Mouse (Mus musculus) limb, embryonic 10.5 days (tissue): ENCODE data around the gene Galnt6. TPM values are rescaled to one million over a fixed set of nuclear protein-coding genes. Genes with fewer than 3 reads are reported as not detected.

ENCODE experiments used
- DNase-seq: peaks from one replicate; pipeline ENCODE4 v3.0.0-alpha.2; 2017; ENCODE audit warnings: low spot score
- H3K27ac ChIP-seq: fragments of 300-500 bp; sonication (generic); 2 replicates; pipeline ENCODE4 v1.5.1; 2016; ENCODE audit warnings: mild to moderate bottlenecking
- H3K27me3 ChIP-seq: fragments of 300-500 bp; sonication (generic); 2 replicates; pipeline ENCODE4 v1.6.1; 2016; ENCODE audit warnings: low read depth, mild to moderate bottlenecking; ENCODE audit not compliant: poor library complexity, severe bottlenecking
- H3K36me3 ChIP-seq: fragments of 300-500 bp; sonication (generic); 2 replicates; pipeline ENCODE4 v1.6.1; 2016; ENCODE audit warnings: mild to moderate bottlenecking, moderate library complexity
- H3K4me1 ChIP-seq: fragments of 300-500 bp; sonication (generic); 2 replicates; pipeline ENCODE4 v1.6.1; 2016
- H3K4me3 ChIP-seq: fragments of 300-500 bp; sonication (generic); 2 replicates; pipeline ENCODE4 v1.5.1; 2016; ENCODE audit warnings: mild to moderate bottlenecking, moderate library complexity
- H3K9me3 ChIP-seq: fragments of 300-500 bp; sonication (generic); replicated peaks from 2 replicates; pipeline ENCODE4 v1.6.1; 2016; ENCODE audit warnings: mild to moderate bottlenecking
- WGBS: fragments of 180-500 bp; shearing (Covaris S2); methylation state at CpG from one replicate; pipeline ENCODE4 v1.1.7; 2016; 5-methylcytosine and 5-hydroxymethylcytosine counted together
- polyA plus RNA-seq: library from polyadenylated mRNA; unstranded; fragments of >200 nt; fragmentation: Nextera tagmentation; extraction: Ambion mirVana; gene quantifications from 2 replicates; pipeline ENCODE4 v1.2.1, GENCODE M21; 2016

The Galnt6 gene
- polyA plus RNA-seq, 1 experiment from 2014 or later: 0.11 TPM

GRCm38 (mm10) chr15:100673585-100674391 lies 55.4 kb downstream of the Galnt6 start:
- H3K4me3 ChIP-seq: no peak overlapping the region
- 52% methylated on average over 12 of the region's 12 CpGs for WGBS
- H3K27me3 ChIP-seq: no peaks in the 10 kb centered on the region
- H3K36me3 ChIP-seq: no peaks in the 10 kb centered on the region
- H3K9me3 ChIP-seq: no peaks in the 10 kb centered on the region
- 0 out of 2 replicates have a peak, but pooled peaks cover 3% of the 10 kb centered on the region for H3K4me1 ChIP-seq
- DNase-seq: no peak
- H3K27ac ChIP-seq: no peak overlapping the region

GRCm38 (mm10) chr15:100670833-100671232 lies 58.3 kb downstream of the Galnt6 start:
- Histone ChIP-seq H3K27me3 (peaks cover 10% of the 10 kb centered on the region; the same call in 1 of the 2 replicates), H3K27ac (no peak overlapping the region), H3K4me3 (no peak overlapping the region), H3K36me3 (no peaks in the 10 kb centered on the region), H3K4me1 (peaks cover 14% of the 10 kb centered on the region), H3K9me3 (no peaks in the 10 kb centered on the region)
- 78% methylated on average over 5 of the region's 5 CpGs for WGBS
- no peak for DNase-seq

- no peak overlapping the region for H3K27ac ChIP-seq
- 90% methylated on average over 8 of the region's 8 CpGs for WGBS
- no peaks in the 10 kb centered on the region for H3K9me3 ChIP-seq
- H3K4me1 ChIP-seq: peaks cover 14% of the 10 kb centered on the region
- no peaks in the 10 kb centered on the region for H3K36me3 ChIP-seq
- DNase-seq: no peak
- H3K27me3 ChIP-seq: peaks cover 16% of the 10 kb centered on the region; the same call in 1 of the 2 replicates
- no peak overlapping the region for H3K4me3 ChIP-seq
These were observed 59.2 kb downstream of the Galnt6 start for GRCm38 (mm10) chr15:100670004-100670403.

GRCm38 (mm10) chr15:100669337-100669736 lies 59.8 kb downstream of the Galnt6 start, which contains the start of gene Bin2:
TSS of gene Bin2 (minus strand) at chr15:100669553.
- H3K36me3 ChIP-seq: no peaks in the 10 kb centered on the region
- H3K27ac ChIP-seq: no peak within 1 kb of the TSS
- no peaks in the 10 kb centered on the region for H3K9me3 ChIP-seq
- no peak within 1 kb of the TSS for H3K4me3 ChIP-seq
- no peak for DNase-seq
- H3K27me3 ChIP-seq: peaks cover 19% of the 10 kb centered on the region; the same call in 1 of the 2 replicates
- 88% methylated on average over 20 of the region's 20 CpGs for WGBS
- H3K4me1 ChIP-seq: peaks cover 13% of the 10 kb centered on the region

- no peak overlapping the region for H3K4me3 ChIP-seq
- H3K27me3 ChIP-seq: peaks cover 19% of the 10 kb centered on the region; the same call in 1 of the 2 replicates
- 83% methylated on average over 5 of the region's 5 CpGs for WGBS
- H3K36me3 ChIP-seq: no peaks in the 10 kb centered on the region
- H3K27ac ChIP-seq: no peak overlapping the region
- DNase-seq: no peak
- H3K9me3 ChIP-seq: no peaks in the 10 kb centered on the region
- H3K4me1 ChIP-seq: peaks cover 13% of the 10 kb centered on the region
These were observed 61.2 kb downstream of the Galnt6 start for GRCm38 (mm10) chr15:100667871-100668545.

GRCm38 (mm10) chr15:100667420-100667819 lies 61.8 kb downstream of the Galnt6 start:
- H3K36me3 ChIP-seq: no peaks in the 10 kb centered on the region
- 55% methylated on average over 6 of the region's 6 CpGs for WGBS
- peaks cover 13% of the 10 kb centered on the region for H3K4me1 ChIP-seq
- DNase-seq: no peak
- H3K4me3 ChIP-seq: no peak overlapping the region
- H3K27ac ChIP-seq: no peak overlapping the region
- no peaks in the 10 kb centered on the region for H3K9me3 ChIP-seq
- H3K27me3 ChIP-seq: peaks cover 19% of the 10 kb centered on the region; the same call in 1 of the 2 replicates

GRCm38 (mm10) chr15:100666851-100667250 lies 62.3 kb downstream of the Galnt6 start:
- no peak for DNase-seq
- Histone ChIP-seq H3K27me3 (peaks cover 19% of the 10 kb centered on the region; the same call in 1 of the 2 replicates), H3K9me3 (no peaks in the 10 kb centered on the region), H3K36me3 (no peaks in the 10 kb centered on the region), H3K4me3 (no peak overlapping the region), H3K27ac (no peak overlapping the region), H3K4me1 (peaks cover 13% of the 10 kb centered on the region)
- 17% methylated on average over 12 of the region's 12 CpGs for WGBS

GRCm38 (mm10) chr15:100666219-100666696 lies 62.9 kb downstream of the Galnt6 start:
- DNase-seq: no peak
- no peaks in the 10 kb centered on the region for H3K9me3 ChIP-seq
- peaks cover 19% of the 10 kb centered on the region; the same call in 1 of the 2 replicates for H3K27me3 ChIP-seq
- H3K36me3 ChIP-seq: no peaks in the 10 kb centered on the region
- 8% methylated on average over 7 of the region's 7 CpGs for WGBS
- H3K27ac ChIP-seq: no peak overlapping the region
- peaks cover 13% of the 10 kb centered on the region for H3K4me1 ChIP-seq
- H3K4me3 ChIP-seq: no peak overlapping the region

GRCm38 (mm10) chr15:100665411-100666218 lies 63.6 kb downstream of the Galnt6 start:
- H3K4me1 ChIP-seq: peaks cover 13% of the 10 kb centered on the region
- no peaks in the 10 kb centered on the region for H3K36me3 ChIP-seq
- H3K27me3 ChIP-seq: peaks cover 19% of the 10 kb centered on the region; the same call in 1 of the 2 replicates
- WGBS: 31% methylated on average over 9 of the region's 9 CpGs
- no peak overlapping the region for H3K27ac ChIP-seq
- no peaks in the 10 kb centered on the region for H3K9me3 ChIP-seq
- DNase-seq: no peak
- H3K4me3 ChIP-seq: no peak overlapping the region

- Histone ChIP-seq H3K36me3 (no peaks in the 10 kb centered on the region), H3K27ac (no peak overlapping the region), H3K27me3 (peaks cover 19% of the 10 kb centered on the region; the same call in 1 of the 2 replicates), H3K4me1 (peaks cover 13% of the 10 kb centered on the region), H3K9me3 (no peaks in the 10 kb centered on the region), H3K4me3 (no peak overlapping the region)
- WGBS: 80% methylated on average over 9 of the region's 9 CpGs
- no peak for DNase-seq
These were observed 64.3 kb downstream of the Galnt6 start for GRCm38 (mm10) chr15:100664813-100665274.

GRCm38 (mm10) chr15:100660805-100661204 lies 68.4 kb downstream of the Galnt6 start:
- DNase-seq: no peak
- peaks cover 5% of the 10 kb centered on the region for H3K4me1 ChIP-seq
- no peak overlapping the region for H3K27ac ChIP-seq
- H3K36me3 ChIP-seq: no peaks in the 10 kb centered on the region
- H3K4me3 ChIP-seq: no peak overlapping the region
- H3K9me3 ChIP-seq: no peaks in the 10 kb centered on the region
- H3K27me3 ChIP-seq: peaks cover 9% of the 10 kb centered on the region; the same call in 1 of the 2 replicates
- WGBS: 90% methylated on average over 5 of the region's 5 CpGs

GRCm38 (mm10) chr15:100660306-100660705 lies 68.9 kb downstream of the Galnt6 start:
- H3K36me3 ChIP-seq: no peaks in the 10 kb centered on the region
- H3K27me3 ChIP-seq: peaks cover 6% of the 10 kb centered on the region; the same call in 1 of the 2 replicates
- H3K9me3 ChIP-seq: no peaks in the 10 kb centered on the region
- peaks cover 3% of the 10 kb centered on the region; the same call in 1 of the 2 replicates for H3K4me1 ChIP-seq
- H3K4me3 ChIP-seq: no peak overlapping the region
- no peak overlapping the region for H3K27ac ChIP-seq
- DNase-seq: no peak
- 87% methylated on average over 9 of the region's 9 CpGs for WGBS
